Mouse (Mus musculus) lung, adult 2 months (tissue): ENCODE results near the gene Grik2. TPM values are rescaled to one million over a fixed set of nuclear protein-coding genes. Genes with fewer than 3 reads are reported as not detected.
"Not testable (repeated sequence)": the region's sequence is repeated elsewhere in the genome, so short reads cannot be mapped to it uniquely, and the experiment has no call there.

ENCODE experiments used
- DNase-seq: peaks from one replicate; pipeline ENCODE4 v3.0.0; 2022
- H3K4me1 ChIP-seq: fragments of 200-500 bp; 2 replicates; pipeline ENCODE4 v1.6.1; 2011; ENCODE audit warnings: low read length; ENCODE audit not compliant: control insufficient read depth, insufficient read depth
- H3K4me3 ChIP-seq: fragments of 200-500 bp; replicated peaks from 2 replicates; pipeline ENCODE3; 2011; ENCODE audit warnings: low read depth, mild to moderate bottlenecking, control low read depth, low read length; ENCODE audit errors: extremely low read depth
- CTCF ChIP-seq: fragments of 200-500 bp; IDR thresholded peaks from 2 replicates; pipeline ENCODE4 v1.5.1; 2011; ENCODE audit warnings: mild to moderate bottlenecking, low read length, control low read depth; ENCODE audit not compliant: insufficient read depth
- POLR2A ChIP-seq: fragments of 200-500 bp; IDR thresholded peaks from 2 replicates; pipeline ENCODE4 v1.6.1; 2011; ENCODE audit warnings: low read depth, mild to moderate bottlenecking, control low read depth, low read length, borderline replicate concordance; ENCODE audit errors: extremely low read depth
- WGBS: fragments of 180-500 bp; shearing (Covaris S2); methylation state at CpG from one replicate; pipeline ENCODE4 v1.1.7; 2018; 5-methylcytosine and 5-hydroxymethylcytosine counted together
- polyA plus RNA-seq: library from polyadenylated mRNA; depleted of rRNA; stranded (reverse); fragments of >200 nt; gene quantifications from 2 replicates; pipeline ENCODE4 v1.2.3, GENCODE M21; 2012

Grik2 gene
- polyA plus RNA-seq, 1 experiment: 0.54 TPM

GRCm38 (mm10) chr10:49382996-49383395, 405.6 kb downstream of the Grik2 start:
- TF ChIP-seq POLR2A (no peak), CTCF (no peak)
- WGBS: 63% methylated on average over 3 of the region's 3 CpGs

DNA sequence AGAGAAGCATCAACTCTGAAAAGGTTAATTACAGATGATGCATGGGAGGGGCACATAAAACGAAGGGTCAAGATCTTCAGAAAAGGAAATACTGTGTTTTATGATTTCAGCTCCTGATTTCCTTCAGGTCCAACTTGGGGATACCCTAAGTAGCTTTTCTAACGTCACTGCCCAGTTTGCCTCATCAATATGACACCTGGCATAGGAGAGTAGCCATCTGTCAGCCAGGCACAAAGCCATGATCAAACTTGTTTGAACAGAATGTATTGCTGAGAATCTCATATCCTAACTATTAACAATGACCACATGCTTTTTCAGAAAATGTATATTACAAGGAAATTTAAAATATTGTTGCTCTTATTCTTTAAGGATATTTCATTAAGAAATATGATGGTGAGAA, 406.7 kb downstream of the Grik2 start:
- TF ChIP-seq POLR2A: no peak
- TF ChIP-seq CTCF: no peak
- DNase-seq: no peak
- Histone ChIP-seq H3K4me1 (no peaks in the 10 kb centered on the region), H3K4me3 (no peak overlapping the region)
- 44% methylated on average over 2 of the region's 2 CpGs for WGBS

More at GRCm38 (mm10) chr10:49382996-49383395, 405.6 kb downstream of the Grik2 start:
- DNase-seq: no peak
- Histone ChIP-seq H3K4me1 (no peaks in the 10 kb centered on the region), H3K4me3 (no peak overlapping the region)

DNA sequence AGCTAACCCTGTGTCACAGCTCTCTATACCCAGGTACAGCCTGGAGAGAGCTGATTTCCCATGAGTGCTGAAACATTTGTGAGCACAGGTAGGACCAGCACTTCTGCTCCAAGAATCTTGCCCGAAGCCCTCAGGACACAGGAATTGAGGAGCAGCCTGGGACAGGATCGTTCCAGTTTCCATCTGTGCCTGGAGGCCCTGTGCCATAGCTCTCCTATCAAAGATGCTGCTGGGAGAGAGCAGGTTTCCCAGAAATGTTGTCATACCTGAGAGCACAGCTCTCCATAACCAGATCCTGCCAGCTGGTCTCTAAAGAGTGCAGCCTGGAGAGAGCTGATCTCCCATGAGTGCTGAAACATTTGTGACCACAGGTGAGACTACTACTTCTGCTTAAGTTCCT, 420.0 kb downstream of the Grik2 start:
- TF ChIP-seq POLR2A (no peak), CTCF (no peak)
- Histone ChIP-seq H3K4me1 (no peaks in the 10 kb centered on the region), H3K4me3 (no peak overlapping the region)
- 73% methylated on average over 2 of the region's 2 CpGs for WGBS
- DNase-seq: no peak

- no peak for DNase-seq
- Histone ChIP-seq H3K4me3 (no peak overlapping the region), H3K4me1 (no peaks in the 10 kb centered on the region)
- TF ChIP-seq POLR2A (no peak), CTCF (no peak)
Measured at GRCm38 (mm10) chr10:49365262-49365661, 423.3 kb downstream of the Grik2 start.

- H3K4me1 ChIP-seq: no peaks in the 10 kb centered on the region
- no peak for DNase-seq
- no peak for TF ChIP-seq POLR2A
- TF ChIP-seq CTCF: no peak
- H3K4me3 ChIP-seq: no peak overlapping the region
Measured at GRCm38 (mm10) chr10:49322413-49322812, 466.2 kb downstream of the Grik2 start.

- TF ChIP-seq CTCF (no peak), POLR2A (no peak)
- Histone ChIP-seq H3K4me1 (no peaks in the 10 kb centered on the region), H3K4me3 (no peak overlapping the region)
- 68% methylated on average over 2 of the region's 2 CpGs for WGBS
- no peak for DNase-seq
Measured at GRCm38 (mm10) chr10:49319880-49320279, 468.7 kb downstream of the Grik2 start.

DNA sequence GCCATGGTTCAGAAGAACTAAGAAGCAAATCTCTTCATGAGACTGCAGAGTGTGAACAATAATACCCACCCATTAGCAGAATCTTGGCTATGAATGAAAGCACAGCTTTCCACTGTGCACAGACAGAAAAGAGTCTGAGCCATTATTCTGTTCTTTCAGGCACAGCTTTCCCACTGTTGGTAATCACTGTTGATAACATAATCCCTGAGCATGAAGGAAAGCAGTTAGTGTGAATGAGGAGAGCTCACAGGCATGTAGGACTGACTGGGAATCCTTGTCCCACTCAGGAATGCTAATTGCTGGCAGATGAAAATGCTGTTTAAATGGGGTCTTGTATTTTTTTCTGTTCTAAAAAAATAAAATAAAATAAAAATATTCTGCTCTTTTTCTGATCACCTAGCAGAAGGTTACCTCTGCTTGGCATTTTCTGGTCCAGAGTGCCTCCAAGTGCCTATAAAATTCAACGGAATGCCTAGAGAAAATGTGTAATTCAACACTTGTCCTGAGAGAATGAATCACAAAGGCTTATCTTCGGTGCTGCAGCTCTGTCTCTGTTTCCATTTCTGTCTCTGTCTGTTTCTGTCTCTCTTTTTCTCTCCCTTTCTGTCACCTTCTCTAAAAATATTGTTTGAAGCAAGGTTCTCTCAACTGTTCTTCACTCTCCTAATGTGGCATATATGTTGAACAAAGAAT, 532.2 kb downstream of the Grik2 start:
- no peak for DNase-seq
- no peaks in the 10 kb centered on the region for H3K4me1 ChIP-seq
- no peak overlapping the region for H3K4me3 ChIP-seq
- TF ChIP-seq CTCF (no peak), POLR2A (no peak)
- WGBS: 41% methylated on average over 2 of the region's 2 CpGs

GRCm38 (mm10) chr10:49237356-49237755, 551.2 kb downstream of the Grik2 start:
- H3K4me1 ChIP-seq, H3K4me3 ChIP-seq, DNase-seq: not testable (repeated sequence)
- 70% methylated on average over 6 of the region's 6 CpGs for WGBS

DNA sequence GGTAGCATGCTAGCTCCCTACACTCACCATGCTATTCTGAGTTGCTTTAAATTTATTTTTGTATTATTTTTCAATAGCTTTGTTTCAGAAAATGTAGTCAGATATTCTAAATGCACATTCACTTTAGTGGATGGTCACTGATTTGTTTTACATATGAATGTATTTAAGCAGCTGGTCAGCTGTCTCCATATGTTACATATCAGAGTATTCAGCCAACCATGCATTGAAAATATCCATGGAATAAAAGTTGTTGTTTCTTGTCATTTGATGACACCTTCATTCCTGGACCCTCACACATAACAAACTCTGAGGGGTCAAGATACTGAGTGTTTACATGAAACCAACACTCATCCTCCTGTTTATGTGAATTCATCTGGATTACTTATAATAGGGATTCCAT, 551.7 kb downstream of the Grik2 start:
- H3K4me3 ChIP-seq, DNase-seq, H3K4me1 ChIP-seq: not testable (repeated sequence)

GRCm38 (mm10) chr10:49220096-49220495, 568.5 kb downstream of the Grik2 start:
- Histone ChIP-seq H3K4me3 (no peak overlapping the region), H3K4me1 (no peaks in the 10 kb centered on the region)
- no peak for DNase-seq
- 69% methylated on average over 1 of the region's 1 CpGs for WGBS
- TF ChIP-seq POLR2A: no peak
- no peak for TF ChIP-seq CTCF

DNA sequence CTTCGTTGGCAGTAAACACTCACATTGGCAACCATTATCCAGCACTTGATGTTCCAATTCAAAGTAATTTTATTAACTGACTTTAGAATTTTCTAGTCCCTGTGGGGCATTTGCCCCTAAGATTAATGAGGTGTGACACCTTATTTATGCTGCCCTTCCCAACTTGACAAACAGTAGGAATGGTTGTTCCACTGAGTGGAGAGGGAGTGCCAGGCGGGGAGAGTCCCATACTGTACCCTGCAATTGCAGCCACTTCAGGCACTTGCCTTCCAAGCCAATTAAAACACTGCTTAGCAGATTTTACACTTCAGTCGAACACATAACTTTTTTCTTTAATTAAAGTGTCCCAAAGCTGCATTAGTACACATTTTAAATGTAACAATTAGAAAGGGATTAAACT, 568.9 kb downstream of the Grik2 start:
- H3K4me1 ChIP-seq: no peaks in the 10 kb centered on the region
- 43% methylated on average over 3 of the region's 3 CpGs for WGBS
- TF ChIP-seq POLR2A: no peak
- TF ChIP-seq CTCF: no peak
- H3K4me3 ChIP-seq: no peak overlapping the region
- DNase-seq: no peak
